Mouse (Mus musculus) limb, embryonic 11.5 days (tissue): Measurements from ENCODE around the gene Paqr7. TPM values are rescaled to one million over a fixed set of nuclear protein-coding genes. Genes with fewer than 3 reads are reported as not detected.

Experiments
- ATAC-seq: fragments of 200-750 bp; cut with Nextera tagmentation; 2 replicates; pipeline ENCODE4 v1.8.0; 2017; ENCODE audit warnings: low read depth; ENCODE audit not compliant: insufficient number of reproducible peaks, low FRiP score, low TSS enrichment
- DNase-seq: peaks from one replicate; pipeline ENCODE4 v3.0.0-alpha.2; 2015; ENCODE audit warnings: low spot score
- H3K27ac ChIP-seq: fragments of 300-500 bp; sonication (generic); replicated peaks from 2 replicates; pipeline ENCODE4 v1.5.1; 2014; ENCODE audit warnings: low read depth, mild to moderate bottlenecking, low read length
- H3K27me3 ChIP-seq: fragments of 300-500 bp; sonication (generic); 2 replicates; pipeline ENCODE4 v1.6.1; 2014; ENCODE audit warnings: mild to moderate bottlenecking, low read length, mixed read lengths; ENCODE audit not compliant: control insufficient read depth, insufficient read depth
- H3K36me3 ChIP-seq: fragments of 300-500 bp; sonication (generic); 2 replicates; pipeline ENCODE4 v1.6.1; 2014; ENCODE audit warnings: mild to moderate bottlenecking, low read length, moderate library complexity, mixed read lengths; ENCODE audit not compliant: control insufficient read depth, insufficient read depth
- H3K4me1 ChIP-seq: fragments of 300-500 bp; sonication (generic); 2 replicates; pipeline ENCODE4 v1.6.1; 2014; ENCODE audit warnings: low read length, mixed read lengths; ENCODE audit not compliant: control insufficient read depth, insufficient read depth
- H3K4me2 ChIP-seq: fragments of 300-500 bp; sonication (generic); 2 replicates; pipeline ENCODE4 v1.6.1; 2014; ENCODE audit warnings: low read depth, mild to moderate bottlenecking, moderate library complexity; ENCODE audit not compliant: severe bottlenecking
- H3K4me3 ChIP-seq: fragments of 300-500 bp; sonication (generic); 2 replicates; pipeline ENCODE4 v1.5.1; 2014; ENCODE audit warnings: low read depth, low read length
- H3K9ac ChIP-seq: fragments of 300-500 bp; sonication (generic); 2 replicates; pipeline ENCODE4 v1.6.1; 2014; ENCODE audit warnings: mild to moderate bottlenecking, low read length
- H3K9me3 ChIP-seq: fragments of 300-500 bp; sonication (generic); 2 replicates; pipeline ENCODE4 v1.6.1; 2016; ENCODE audit warnings: low read length; ENCODE audit not compliant: control insufficient read depth
- WGBS: fragments of 180-500 bp; shearing (Covaris S2); extraction: QIAGEN DNeasy Blood & Tissue Kit; methylation state at CpG from one replicate; pipeline ENCODE4 v1.1.7; 2014; 5-methylcytosine and 5-hydroxymethylcytosine counted together
- polyA plus RNA-seq: library from polyadenylated mRNA; unstranded; fragments of >200 nt; fragmentation: Nextera tagmentation; extraction: Ambion mirVana; gene quantifications from 2 replicates; pipeline ENCODE4 v1.2.1, GENCODE M21; 2014

Gene Paqr7
- polyA plus RNA-seq, 1 experiment from 2014 or later = 0.88 TPM

- H3K36me3 ChIP-seq = peaks cover 21% of the 10 kb centered on the region; the same call in 1 of the 2 replicates
- H3K9me3 ChIP-seq = no peaks in the 10 kb centered on the region
- H3K27me3 ChIP-seq = no peaks in the 10 kb centered on the region
- H3K4me1 ChIP-seq = no peaks in the 10 kb centered on the region
- H3K4me2 ChIP-seq = no peak overlapping the region
- no peak for ATAC-seq
- H3K9ac ChIP-seq = no peak overlapping the region
- 67% methylated on average over 5 of the region's 5 CpGs for WGBS
- H3K27ac ChIP-seq = no peak overlapping the region
- H3K4me3 ChIP-seq = no peak overlapping the region
- no peak for DNase-seq
Measured at GRCm38 (mm10) chr4:134525806-134526205, 29.3 kb downstream of the Paqr7 start.

GRCm38 (mm10) chr4:134526220-134526619, 29.7 kb downstream of the Paqr7 start:
- Histone ChIP-seq H3K4me1 (no peaks in the 10 kb centered on the region), H3K4me3 (no peak overlapping the region), H3K27ac (no peak overlapping the region), H3K9me3 (no peaks in the 10 kb centered on the region), H3K27me3 (no peaks in the 10 kb centered on the region), H3K9ac (no peak overlapping the region), H3K4me2 (no peak overlapping the region), H3K36me3 (peaks cover 21% of the 10 kb centered on the region; the same call in 1 of the 2 replicates)
- DNase-seq (no peak), ATAC-seq (no peak)
- 87% methylated on average over 5 of the region's 5 CpGs for WGBS

- Histone ChIP-seq H3K9me3 (no peaks in the 10 kb centered on the region), H3K27me3 (no peaks in the 10 kb centered on the region), H3K9ac (no peak overlapping the region), H3K36me3 (peaks cover 10% of the 10 kb centered on the region; the same call in 1 of the 2 replicates), H3K4me2 (no peak overlapping the region), H3K4me1 (peaks cover 15% of the 10 kb centered on the region; the same call in 1 of the 2 replicates), H3K4me3 (no peak overlapping the region), H3K27ac (no peak overlapping the region)
- no peak for DNase-seq
- ATAC-seq = no peak
- 88% methylated on average over 4 of the region's 4 CpGs for WGBS
Measured at GRCm38 (mm10) chr4:134532928-134533327, 36.4 kb downstream of the Paqr7 start.

GRCm38 (mm10) chr4:134533421-134533820, 36.9 kb downstream of the Paqr7 start:
- Histone ChIP-seq H3K36me3 (peaks cover 10% of the 10 kb centered on the region; the same call in 1 of the 2 replicates), H3K27me3 (no peaks in the 10 kb centered on the region), H3K4me2 (peak overlapping the region; percentile 95; the same call in 1 of the 2 replicates), H3K4me3 (no peak overlapping the region), H3K9me3 (no peaks in the 10 kb centered on the region), H3K4me1 (peaks cover 15% of the 10 kb centered on the region; the same call in 1 of the 2 replicates), H3K9ac (no peak overlapping the region; the same call in 1 of the 2 replicates), H3K27ac (no peak overlapping the region)
- ATAC-seq (no peak), DNase-seq (no peak)
- 85% methylated on average over 4 of the region's 4 CpGs for WGBS

GRCm38 (mm10) chr4:134534124-134534886, 37.8 kb downstream of the Paqr7 start:
- no peaks in the 10 kb centered on the region for H3K9me3 ChIP-seq
- ATAC-seq (peak; percentile 40), DNase-seq (peak; percentile 71)
- H3K27me3 ChIP-seq = no peaks in the 10 kb centered on the region
- peaks cover 6% of the 10 kb centered on the region; the same call in 1 of the 2 replicates for H3K36me3 ChIP-seq
- peak overlapping the region; percentile 71 for H3K27ac ChIP-seq
- peak overlapping the region; percentile 95 for H3K4me2 ChIP-seq
- H3K4me1 ChIP-seq = peaks cover 15% of the 10 kb centered on the region; the same call in 1 of the 2 replicates
- peak overlapping the region; percentile 92 for H3K4me3 ChIP-seq
- under 1% methylated on average over 57 of the region's 57 CpGs for WGBS
- peak overlapping the region; percentile 77 for H3K9ac ChIP-seq

GRCm38 (mm10) chr4:134534932-134535786, 38.7 kb downstream of the Paqr7 start, which contains the start of gene Mtfr1l:
TSS of gene Mtfr1l (minus strand) at chr4:134535387.
- peak; percentile 96 for ATAC-seq
- peak within 1 kb of the TSS; percentile 77 for H3K9ac ChIP-seq

GRCm38 (mm10) chr4:134535787-134536151, 39.3 kb downstream of the Paqr7 start:
- Histone ChIP-seq H3K27ac (no peak overlapping the region; the same call in 1 of the 2 replicates), H3K36me3 (peaks cover 2% of the 10 kb centered on the region; the same call in 1 of the 2 replicates), H3K9ac (peak overlapping the region; percentile 40), H3K4me3 (peak overlapping the region; percentile 92), H3K27me3 (no peaks in the 10 kb centered on the region), H3K4me1 (peaks cover 15% of the 10 kb centered on the region; the same call in 1 of the 2 replicates), H3K9me3 (no peaks in the 10 kb centered on the region), H3K4me2 (peak overlapping the region; percentile 95)
- ATAC-seq (no peak), DNase-seq (no peak)
- WGBS = 14% methylated on average over 8 of the region's 8 CpGs

More at GRCm38 (mm10) chr4:134534932-134535786, 38.7 kb downstream of the Paqr7 start, which contains the start of gene Mtfr1l:
- peak within 1 kb of the TSS; percentile 71 for H3K27ac ChIP-seq
- DNase-seq = peak; percentile 97
- H3K4me1 ChIP-seq = peaks cover 15% of the 10 kb centered on the region; the same call in 1 of the 2 replicates
- peak within 1 kb of the TSS; percentile 92 for H3K4me3 ChIP-seq
- no peaks in the 10 kb centered on the region for H3K27me3 ChIP-seq
- H3K4me2 ChIP-seq = peak within 1 kb of the TSS; percentile 95
- peaks cover 2% of the 10 kb centered on the region; the same call in 1 of the 2 replicates for H3K36me3 ChIP-seq
- no peaks in the 10 kb centered on the region for H3K9me3 ChIP-seq
- under 1% methylated on average over 68 of the region's 71 CpGs for WGBS
